Mouse (Mus musculus): ENCODE results near the gene Rorc. TPM values are rescaled to one million over a fixed set of nuclear protein-coding genes. Genes with fewer than 3 reads are reported as not detected.

Gene Rorc
- polyA plus RNA-seq, 1 experiment from 2014 or later, result 0.15 TPM

DNA sequence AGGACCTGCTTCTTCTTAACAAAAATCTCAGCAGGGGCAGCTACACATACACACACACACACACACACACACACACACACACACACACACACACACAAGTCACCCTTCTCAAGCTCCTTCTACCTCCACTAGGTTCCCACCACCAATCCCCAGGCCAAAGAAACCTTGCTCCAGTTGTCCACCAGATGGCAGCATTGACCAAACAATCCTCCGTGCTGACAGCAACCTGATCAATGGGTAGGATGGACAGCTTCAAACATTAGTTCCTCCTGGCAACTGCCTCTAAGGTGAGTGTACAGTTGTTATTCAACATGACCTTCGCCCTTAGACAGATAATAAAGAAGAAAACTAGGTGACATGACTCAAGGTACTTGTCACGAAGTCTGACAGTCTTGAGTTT is 5.8 kb upstream of the Rorc start:
- 18% methylated on average over 3 of the region's 3 CpGs for WGBS
- Histone ChIP-seq H3K36me3 (no peaks in the 10 kb centered on the region), H3K27ac (no peak overlapping the region), H3K4me1 (peaks cover 15% of the 10 kb centered on the region), H3K27me3 (ENCODE audit: low read depth, poor library complexity, severe bottlenecking) (peaks cover 49% of the 10 kb centered on the region), H3K4me3 (no peak overlapping the region), H3K9me3 (replicated peaks) (no peaks in the 10 kb centered on the region)
- peak; percentile 84 for DNase-seq (ENCODE audit: low spot score)

DNA sequence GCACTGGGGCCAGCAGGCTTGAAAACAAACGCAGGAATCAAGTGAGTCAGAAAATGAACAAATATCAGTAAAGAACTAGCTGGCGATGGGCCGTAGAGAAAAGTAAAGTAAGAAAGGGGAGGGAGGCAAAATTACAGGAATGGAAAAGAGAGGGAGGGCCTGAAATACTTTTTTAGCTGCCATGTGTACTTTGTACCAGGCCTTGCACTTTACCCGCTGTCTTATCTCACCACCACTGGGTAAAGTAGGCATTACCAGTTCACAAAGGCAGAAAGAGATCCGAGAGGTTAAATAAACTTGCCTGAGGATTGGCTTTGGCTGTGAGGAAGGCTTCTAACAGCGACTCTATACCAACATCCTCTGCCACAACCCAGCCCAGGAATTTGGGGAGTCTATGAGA is 5.1 kb upstream of the Rorc start:
- WGBS, result 89% methylated on average over 6 of the region's 6 CpGs
- Histone ChIP-seq H3K4me3 (no peak overlapping the region), H3K36me3 (no peaks in the 10 kb centered on the region), H3K27ac (no peak overlapping the region), H3K27me3 (ENCODE audit: low read depth, poor library complexity, severe bottlenecking) (peaks cover 49% of the 10 kb centered on the region), H3K9me3 (replicated peaks) (no peaks in the 10 kb centered on the region), H3K4me1 (peaks cover 20% of the 10 kb centered on the region)
- DNase-seq (ENCODE audit: low spot score), result no peak

DNA sequence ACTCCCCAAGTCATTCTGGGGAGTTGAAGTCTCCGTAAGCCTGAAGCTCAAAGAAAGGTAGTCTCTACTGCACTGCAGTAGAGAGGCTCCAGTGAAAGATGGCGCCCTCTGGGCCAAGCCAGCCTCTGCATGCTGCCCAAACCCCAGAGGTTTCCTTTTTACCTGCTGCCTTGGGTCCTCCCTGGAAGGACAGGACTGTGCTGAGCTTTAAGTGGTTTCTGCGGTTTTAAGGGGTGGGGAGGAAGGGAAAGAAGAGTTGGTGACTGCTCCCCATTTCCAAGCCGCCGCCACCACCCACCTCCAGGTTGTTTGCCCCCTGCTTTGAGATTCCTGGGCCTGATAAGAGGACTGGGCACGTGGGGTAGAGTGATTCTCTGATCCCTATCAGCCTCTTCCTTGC is 4.0 kb upstream of the Rorc start:
- Histone ChIP-seq H3K9me3 (replicated peaks) (no peaks in the 10 kb centered on the region), H3K4me3 (no peak overlapping the region), H3K27me3 (ENCODE audit: low read depth, poor library complexity, severe bottlenecking) (peaks cover 49% of the 10 kb centered on the region), H3K36me3 (no peaks in the 10 kb centered on the region), H3K27ac (no peak overlapping the region), H3K4me1 (peaks cover 27% of the 10 kb centered on the region)
- WGBS, result 64% methylated on average over 6 of the region's 6 CpGs
- DNase-seq (ENCODE audit: low spot score), result no peak

DNA sequence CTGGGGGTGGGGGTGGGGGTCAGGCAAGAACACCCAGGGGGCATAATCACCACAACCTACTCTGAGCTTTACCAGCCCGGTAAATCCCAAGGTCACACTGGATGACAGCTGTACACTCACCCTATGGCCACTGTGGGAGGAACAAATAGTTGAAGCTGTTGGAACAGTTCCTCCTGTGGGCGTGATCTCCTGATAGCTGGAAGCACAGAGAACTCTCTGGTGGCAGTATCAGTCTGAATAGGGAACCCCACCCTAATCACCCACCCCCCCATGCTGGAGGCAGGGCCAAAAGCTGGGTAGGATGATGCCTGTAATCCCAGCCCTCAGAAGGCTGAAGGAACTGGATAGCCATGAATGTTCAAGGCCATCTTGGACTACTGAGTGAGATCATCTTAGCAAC is 2.9 kb upstream of the Rorc start:
- Histone ChIP-seq H3K27ac (no peak overlapping the region), H3K27me3 (ENCODE audit: low read depth, poor library complexity, severe bottlenecking) (peaks cover 49% of the 10 kb centered on the region), H3K4me3 (no peak overlapping the region), H3K9me3 (replicated peaks) (no peaks in the 10 kb centered on the region), H3K36me3 (no peaks in the 10 kb centered on the region), H3K4me1 (peaks cover 25% of the 10 kb centered on the region)
- no peak for DNase-seq (ENCODE audit: low spot score)
- WGBS, result 74% methylated on average over 2 of the region's 2 CpGs

DNA sequence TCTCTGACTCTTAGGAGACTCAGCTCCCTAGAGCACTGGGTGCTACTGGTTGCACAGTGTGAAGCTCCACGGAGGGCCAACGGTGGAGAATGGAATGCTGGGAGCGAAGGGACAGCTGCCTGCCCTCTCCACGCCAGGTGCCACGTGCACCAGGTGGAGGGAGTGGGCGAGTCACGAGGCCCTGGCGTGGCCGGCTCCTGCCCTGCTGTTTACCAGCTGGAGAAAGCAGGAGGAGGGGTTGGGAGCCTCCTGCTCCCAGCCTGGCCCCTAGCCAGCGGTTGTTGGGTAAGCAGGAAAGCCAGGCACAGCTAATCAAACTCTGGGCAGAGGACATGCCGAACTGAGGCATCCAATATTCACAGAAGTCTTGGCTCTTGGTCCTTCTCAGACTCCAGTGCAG is 957 bp upstream of the Rorc start:
- Histone ChIP-seq H3K36me3 (no peaks in the 10 kb centered on the region), H3K27ac (peak overlapping the region; percentile 40; the same call in 1 of the 2 replicates), H3K9me3 (replicated peaks) (no peaks in the 10 kb centered on the region), H3K4me3 (0 out of 2 replicates have a peak overlapping the region, but pooled peaks have one; percentile 22), H3K27me3 (ENCODE audit: low read depth, poor library complexity, severe bottlenecking) (peaks cover 39% of the 10 kb centered on the region), H3K4me1 (peaks cover 25% of the 10 kb centered on the region)
- WGBS, result 7% methylated on average over 11 of the region's 11 CpGs
- no peak for DNase-seq (ENCODE audit: low spot score)

DNA sequence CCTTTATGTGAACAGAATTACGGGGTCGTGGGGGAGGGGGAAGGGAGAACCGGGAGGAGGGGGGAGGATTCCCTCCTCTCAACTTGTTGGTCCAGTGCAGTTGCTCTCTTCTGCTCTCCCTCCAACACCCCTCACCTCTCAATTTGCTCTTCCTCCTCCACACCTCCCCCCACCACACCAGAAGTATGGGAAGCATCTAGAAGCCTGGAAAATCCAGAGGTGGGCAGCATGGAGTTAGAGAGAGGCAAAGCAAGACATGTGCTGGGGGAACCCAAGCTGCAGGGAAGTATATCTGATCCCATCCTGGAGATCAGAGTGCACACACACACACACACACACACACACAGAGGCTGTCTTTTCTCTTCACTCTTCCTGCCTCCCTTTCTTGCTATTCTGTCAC is 556 bp upstream of the Rorc start:
- no peak for DNase-seq (ENCODE audit: low spot score)
- Histone ChIP-seq H3K36me3 (no peaks in the 10 kb centered on the region), H3K4me1 (peaks cover 28% of the 10 kb centered on the region), H3K9me3 (replicated peaks) (no peaks in the 10 kb centered on the region), H3K4me3 (0 out of 2 replicates have a peak overlapping the region, but pooled peaks have one; percentile 22), H3K27ac (peak overlapping the region; percentile 40; the same call in 1 of the 2 replicates), H3K27me3 (ENCODE audit: low read depth, poor library complexity, severe bottlenecking) (peaks cover 38% of the 10 kb centered on the region)
- 0% methylated on average over 3 of the region's 3 CpGs for WGBS

DNA sequence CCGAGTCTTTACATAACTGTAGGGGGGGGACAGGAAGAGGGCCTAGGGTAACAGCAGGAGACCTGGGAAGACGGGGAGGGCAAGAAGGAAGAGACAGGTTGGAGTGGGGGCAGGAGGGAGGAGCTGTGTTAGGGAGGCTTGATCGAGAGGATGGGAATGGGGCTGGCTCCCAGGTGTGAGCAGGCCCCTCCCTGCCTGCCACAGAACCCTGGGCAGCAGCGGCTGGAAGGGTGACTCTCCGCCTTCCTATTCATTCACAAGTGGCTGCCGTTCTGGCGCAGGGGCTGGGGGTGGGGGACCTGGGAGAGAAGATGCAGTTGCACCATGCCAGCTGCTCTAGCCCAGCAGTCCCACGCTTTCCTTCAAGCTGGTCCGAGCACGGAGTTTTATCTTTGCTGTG is 496 bp downstream of the Rorc start:
- Histone ChIP-seq H3K9me3 (replicated peaks) (no peaks in the 10 kb centered on the region), H3K27me3 (ENCODE audit: low read depth, poor library complexity, severe bottlenecking) (peaks cover 48% of the 10 kb centered on the region), H3K4me1 (peaks cover 32% of the 10 kb centered on the region), H3K27ac (no peak overlapping the region), H3K4me3 (peak overlapping the region; percentile 24), H3K36me3 (no peaks in the 10 kb centered on the region)
- no peak for DNase-seq (ENCODE audit: low spot score)
- WGBS, result 5% methylated on average over 10 of the region's 10 CpGs

DNA sequence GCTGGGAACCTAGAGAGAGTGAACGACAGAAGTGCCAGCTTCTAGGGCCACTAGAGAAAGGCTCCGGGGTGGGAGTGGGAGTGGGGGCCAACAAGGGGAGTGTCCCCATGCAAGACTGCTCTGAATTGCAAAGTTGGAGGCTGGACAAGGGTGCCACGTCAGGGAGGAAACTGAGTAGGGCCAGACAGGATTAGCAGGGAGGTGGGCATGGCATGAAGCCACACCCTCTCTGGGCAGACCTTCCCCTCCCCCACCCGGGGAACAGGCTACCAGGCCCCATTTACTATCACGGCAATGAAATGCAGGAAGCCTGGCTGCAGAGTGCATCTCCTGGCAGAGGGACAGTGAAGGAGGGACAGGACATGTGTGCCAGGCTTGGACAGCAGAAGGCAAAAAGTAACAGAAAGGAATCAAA is 1.0 kb downstream of the Rorc start:
- H3K27me3 ChIP-seq (ENCODE audit: low read depth, poor library complexity, severe bottlenecking), result peaks cover 53% of the 10 kb centered on the region
- 1% methylated on average over 5 of the region's 5 CpGs for WGBS

DNA sequence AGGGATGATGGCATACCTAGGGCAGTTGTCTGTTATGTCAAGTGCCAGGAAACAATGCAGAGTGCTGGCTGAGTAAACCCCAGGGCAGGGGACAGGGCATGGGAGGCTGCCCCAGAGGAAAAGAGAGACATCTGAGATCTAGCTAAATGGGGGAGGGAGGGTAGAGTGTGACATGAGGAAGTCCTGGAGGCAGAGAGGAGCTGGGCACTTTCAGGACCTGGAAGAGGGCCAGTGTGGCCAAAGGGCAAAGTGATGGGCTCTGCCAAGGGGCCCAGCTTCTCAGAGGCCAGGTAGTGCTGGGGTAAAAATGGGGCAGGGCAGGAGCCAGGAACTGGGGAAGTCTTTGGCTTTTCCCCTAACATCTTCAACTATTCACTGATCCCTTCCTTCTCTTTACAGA is 2.0 kb downstream of the Rorc start:
- Histone ChIP-seq H3K27me3 (ENCODE audit: low read depth, poor library complexity, severe bottlenecking) (peaks cover 56% of the 10 kb centered on the region), H3K9me3 (replicated peaks) (no peaks in the 10 kb centered on the region), H3K4me1 (peaks cover 32% of the 10 kb centered on the region), H3K36me3 (no peaks in the 10 kb centered on the region), H3K27ac (no peak overlapping the region), H3K4me3 (no peak overlapping the region)
- no peak for DNase-seq (ENCODE audit: low spot score)

More for the DNA sequence above, 1.0 kb downstream of the Rorc start:
- Histone ChIP-seq H3K36me3 (no peaks in the 10 kb centered on the region), H3K27ac (no peak overlapping the region), H3K4me3 (peak overlapping the region; percentile 24), H3K9me3 (replicated peaks) (no peaks in the 10 kb centered on the region), H3K4me1 (peaks cover 32% of the 10 kb centered on the region)
- DNase-seq (ENCODE audit: low spot score), result no peak

DNA sequence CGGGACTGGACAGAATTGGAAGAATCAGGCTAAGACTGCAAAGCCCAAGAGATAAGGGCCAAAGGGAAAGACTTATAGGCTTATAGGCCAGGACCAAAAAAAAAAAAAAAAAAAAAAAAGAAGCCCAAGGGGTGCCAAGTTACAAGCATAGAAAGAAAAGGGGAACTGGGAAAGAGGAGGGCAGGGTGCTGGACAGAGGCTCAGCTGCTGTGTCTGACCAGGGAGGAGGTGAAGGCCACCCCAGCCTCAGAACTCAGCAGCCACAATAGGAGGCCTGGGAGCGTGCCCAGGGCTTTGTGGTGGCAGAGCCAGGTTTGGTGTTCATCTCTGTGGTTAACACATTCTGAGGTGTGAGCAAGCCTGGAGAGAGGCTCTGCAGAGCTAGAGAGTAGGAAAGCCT is 2.6 kb downstream of the Rorc start:
- Histone ChIP-seq H3K4me3 (no peak overlapping the region), H3K27me3 (ENCODE audit: low read depth, poor library complexity, severe bottlenecking) (peaks cover 56% of the 10 kb centered on the region), H3K9me3 (replicated peaks) (no peaks in the 10 kb centered on the region), H3K4me1 (peaks cover 34% of the 10 kb centered on the region), H3K36me3 (no peaks in the 10 kb centered on the region), H3K27ac (no peak overlapping the region)
- 66% methylated on average over 2 of the region's 2 CpGs for WGBS
- no peak for DNase-seq (ENCODE audit: low spot score)

DNA sequence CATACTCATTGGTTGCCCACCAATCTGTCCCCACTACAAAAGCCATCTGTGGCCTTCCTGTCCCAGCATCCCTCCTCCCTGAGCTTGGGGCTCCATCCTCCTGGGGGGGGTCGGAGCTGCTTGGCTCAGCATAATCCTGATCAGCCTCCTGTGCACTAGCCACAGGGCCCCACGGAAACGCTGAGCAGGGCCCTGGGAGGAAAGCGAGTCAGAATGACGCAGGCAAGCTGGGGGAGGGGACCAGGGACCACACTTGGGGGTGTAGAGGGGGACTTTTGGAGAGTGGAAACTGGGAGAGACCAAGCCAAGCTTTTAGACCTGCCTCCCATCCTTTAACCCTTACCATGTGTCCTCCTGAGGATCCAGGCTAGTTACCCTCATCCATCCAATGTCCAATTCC is 3.3 kb downstream of the Rorc start:
- DNase-seq (ENCODE audit: low spot score), result no peak
- 43% methylated on average over 5 of the region's 5 CpGs for WGBS
- Histone ChIP-seq H3K4me1 (peaks cover 40% of the 10 kb centered on the region), H3K27me3 (ENCODE audit: low read depth, poor library complexity, severe bottlenecking) (peaks cover 56% of the 10 kb centered on the region), H3K27ac (no peak overlapping the region), H3K4me3 (no peak overlapping the region), H3K36me3 (no peaks in the 10 kb centered on the region), H3K9me3 (replicated peaks) (no peaks in the 10 kb centered on the region)

DNA sequence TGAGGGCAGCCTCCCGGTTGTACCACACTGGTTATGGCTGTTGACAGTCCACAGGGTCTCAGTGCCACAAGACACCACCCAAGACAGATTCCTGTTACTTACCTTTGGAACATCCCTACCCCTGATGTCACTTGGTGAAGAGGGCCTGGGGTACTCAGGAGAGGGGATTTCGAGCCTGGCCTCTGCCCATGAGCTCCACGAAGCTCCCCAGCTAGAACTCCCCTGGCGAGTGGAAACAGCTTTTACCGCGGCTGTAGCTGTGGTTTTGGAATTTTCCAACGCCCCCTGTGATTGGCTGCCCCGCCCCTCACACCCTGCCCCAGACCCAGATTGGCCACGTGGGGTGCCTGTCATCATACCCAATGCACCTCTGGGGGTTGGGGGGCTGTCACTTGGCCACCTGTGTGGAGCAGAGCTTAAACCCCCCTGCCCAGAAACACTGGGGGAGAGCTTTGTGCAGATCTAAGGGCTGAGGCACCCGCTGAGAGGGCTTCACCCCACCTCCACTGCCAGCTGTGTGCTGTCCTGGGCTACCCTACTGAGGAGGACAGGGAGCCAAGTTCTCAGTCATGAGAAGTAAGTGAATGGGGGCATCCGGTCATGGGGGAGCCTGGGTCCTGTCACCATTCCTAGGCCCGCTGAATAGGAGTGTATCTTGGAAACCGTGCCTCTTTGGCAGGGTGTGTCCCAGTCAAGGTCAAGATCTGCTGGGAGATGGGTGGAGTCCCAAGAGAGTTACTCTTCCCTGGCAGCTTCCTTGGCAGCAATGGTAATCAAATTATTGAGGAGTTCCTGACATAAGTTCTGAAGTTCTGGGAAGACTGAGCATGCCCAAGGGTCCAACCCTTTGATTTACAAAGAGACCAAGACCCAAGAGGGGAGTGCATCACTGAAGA is 4.7 kb downstream of the Rorc start:
- Histone ChIP-seq H3K27ac (no peak overlapping the region), H3K9me3 (replicated peaks) (no peaks in the 10 kb centered on the region), H3K4me1 (peaks cover 32% of the 10 kb centered on the region), H3K27me3 (ENCODE audit: low read depth, poor library complexity, severe bottlenecking) (peaks cover 52% of the 10 kb centered on the region), H3K4me3 (no peak overlapping the region), H3K36me3 (no peaks in the 10 kb centered on the region)
- 14% methylated on average over 13 of the region's 13 CpGs for WGBS
- DNase-seq (ENCODE audit: low spot score), result no peak

DNA sequence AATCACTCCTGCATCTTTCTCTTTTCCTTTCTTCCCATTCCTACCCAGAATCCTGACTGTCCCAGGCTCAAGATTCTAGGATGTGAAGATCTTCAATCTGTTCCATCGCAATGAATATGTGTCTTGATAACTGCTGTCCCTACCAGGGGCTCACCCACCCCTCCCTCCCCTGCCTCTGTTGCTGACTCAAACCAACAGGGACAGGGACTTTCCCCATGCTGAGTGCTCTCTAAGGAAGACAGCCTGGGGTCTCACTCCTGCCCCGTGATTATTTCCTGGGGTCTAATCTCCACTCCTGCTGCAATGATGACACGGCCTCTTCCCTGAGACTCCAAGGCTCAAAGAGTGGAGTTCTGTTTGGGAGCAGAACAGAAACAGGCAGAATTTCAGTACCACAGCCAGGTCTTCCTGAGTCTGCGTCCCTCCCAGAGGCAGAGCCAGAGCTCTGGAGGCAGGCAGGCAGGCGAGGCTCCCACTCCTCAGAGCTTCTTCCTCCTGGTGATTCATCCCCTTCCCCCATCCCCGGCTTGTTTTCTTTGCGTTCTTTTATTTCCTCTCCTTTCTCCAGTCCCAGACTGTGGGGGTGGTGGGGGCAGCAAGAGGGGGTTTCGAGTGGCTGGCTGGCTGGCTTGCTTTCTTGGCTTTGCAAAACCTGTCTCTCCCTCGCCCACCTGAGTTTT is 7.4 kb downstream of the Rorc start:
- no peaks in the 10 kb centered on the region for H3K36me3 ChIP-seq
- H3K4me3 ChIP-seq, result no peak overlapping the region
- H3K27me3 ChIP-seq (ENCODE audit: low read depth, poor library complexity, severe bottlenecking), result peaks cover 25% of the 10 kb centered on the region
- H3K9me3 ChIP-seq (replicated peaks), result no peaks in the 10 kb centered on the region
- H3K4me1 ChIP-seq, result peaks cover 15% of the 10 kb centered on the region
- H3K27ac ChIP-seq, result no peak overlapping the region
- WGBS, result 31% methylated on average over 9 of the region's 9 CpGs
- DNase-seq (ENCODE audit: low spot score), result peak; percentile 25
